Mouse (Mus musculus): ENCODE results near the gene Ttll10. TPM values are rescaled to one million over a fixed set of nuclear protein-coding genes. Genes with fewer than 3 reads are reported as not detected.
A peak's percentile ranks its signal among the peaks of the same experiment; 100 is the strongest.

The Ttll10 gene
- polyA plus RNA-seq, 1 experiment from 2014 or later: 0.31 TPM

- 77% methylated on average over 2 of the region's 2 CpGs for WGBS (ENCODE audit: insufficient replicate concordance)
- no peaks in the 10 kb centered on the region for H3K9me3 ChIP-seq (ENCODE audit: low read length)
These were observed 11.5 kb upstream of the Ttll10 start for GRCm38 (mm10) chr4:156070716-156071115.

DNA sequence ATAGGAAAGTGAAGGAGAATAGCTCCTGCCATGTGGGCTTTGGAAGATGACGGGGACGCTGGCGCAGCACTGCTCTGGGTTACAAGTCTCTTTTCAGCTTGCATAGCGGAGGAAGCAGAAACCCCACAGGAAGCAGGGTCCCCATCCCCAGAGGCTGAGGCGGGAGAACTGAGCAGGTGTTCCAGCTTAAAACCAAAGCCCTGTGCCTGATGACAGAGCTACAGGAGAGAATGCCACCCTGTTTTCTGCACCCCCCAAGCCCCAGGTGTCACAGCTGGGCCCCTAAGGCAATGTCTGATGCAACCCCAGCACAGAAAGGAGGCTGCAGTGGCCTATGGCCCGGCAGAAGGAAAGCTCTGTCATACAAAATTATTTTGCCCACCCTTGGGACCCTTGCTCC is 11.1 kb upstream of the Ttll10 start:
- Histone ChIP-seq H3K4me1 (ENCODE audit: insufficient read depth) (0 out of 2 replicates have a peak, but pooled peaks cover 3% of the 10 kb centered on the region), H3K9ac (replicated peaks) (no peak overlapping the region), H3K36me3 (replicated peaks; ENCODE audit: insufficient read depth, low read length) (no peaks in the 10 kb centered on the region), H3K4me2 (ENCODE audit: low read depth, low read length) (0 out of 2 replicates have a peak overlapping the region, but pooled peaks have one; percentile 7), H3K27ac (ENCODE audit: low read depth) (peak overlapping the region; percentile 76), H3K9me3 (ENCODE audit: low read length) (no peaks in the 10 kb centered on the region), H3K4me3 (ENCODE audit: low read depth, low read length) (no peak overlapping the region), H3K27me3 (ENCODE audit: insufficient read depth, low read length) (no peaks in the 10 kb centered on the region)
- peak; percentile 72 for ATAC-seq
- DNase-seq: peak; percentile 50
- TF ChIP-seq EP300 (IDR thresholded peaks at IDR 0.05; ENCODE audit: low read depth) (no peak), CTCF (IDR thresholded peaks at IDR 0.05; ENCODE audit: low read depth) (no peak)
- 43% methylated on average over 6 of the region's 6 CpGs for WGBS (ENCODE audit: insufficient replicate concordance)

More at GRCm38 (mm10) chr4:156070716-156071115, 11.5 kb upstream of the Ttll10 start:
- Histone ChIP-seq H3K4me1 (ENCODE audit: insufficient read depth) (0 out of 2 replicates have a peak, but pooled peaks cover 3% of the 10 kb centered on the region), H3K27me3 (ENCODE audit: insufficient read depth, low read length) (no peaks in the 10 kb centered on the region), H3K4me3 (ENCODE audit: low read depth, low read length) (no peak overlapping the region), H3K36me3 (replicated peaks; ENCODE audit: insufficient read depth, low read length) (no peaks in the 10 kb centered on the region), H3K9ac (replicated peaks) (no peak overlapping the region), H3K27ac (ENCODE audit: low read depth) (peak overlapping the region; percentile 76), H3K4me2 (ENCODE audit: low read depth, low read length) (no peak overlapping the region)
- peak; percentile 28; the same call in 1 of the 2 replicates for ATAC-seq
- no peak for DNase-seq
- TF ChIP-seq CTCF (IDR thresholded peaks at IDR 0.05; ENCODE audit: low read depth): no peak
- TF ChIP-seq EP300 (IDR thresholded peaks at IDR 0.05; ENCODE audit: low read depth): no peak

- WGBS (ENCODE audit: insufficient replicate concordance): 93% methylated on average over 8 of the region's 8 CpGs
- Histone ChIP-seq H3K4me1 (ENCODE audit: insufficient read depth) (0 out of 2 replicates have a peak, but pooled peaks cover 3% of the 10 kb centered on the region), H3K27me3 (ENCODE audit: insufficient read depth, low read length) (no peaks in the 10 kb centered on the region), H3K27ac (ENCODE audit: low read depth) (peak overlapping the region; percentile 44; the same call in 1 of the 2 replicates), H3K9me3 (ENCODE audit: low read length) (no peaks in the 10 kb centered on the region), H3K4me3 (ENCODE audit: low read depth, low read length) (no peak overlapping the region), H3K36me3 (replicated peaks; ENCODE audit: insufficient read depth, low read length) (no peaks in the 10 kb centered on the region), H3K9ac (replicated peaks) (no peak overlapping the region), H3K4me2 (ENCODE audit: low read depth, low read length) (no peak overlapping the region)
- ATAC-seq (no peak), DNase-seq (no peak)
- TF ChIP-seq EP300 (IDR thresholded peaks at IDR 0.05; ENCODE audit: low read depth) (no peak), CTCF (IDR thresholded peaks at IDR 0.05; ENCODE audit: low read depth) (no peak)
These were observed 10.5 kb upstream of the Ttll10 start for GRCm38 (mm10) chr4:156069701-156070100.

DNA sequence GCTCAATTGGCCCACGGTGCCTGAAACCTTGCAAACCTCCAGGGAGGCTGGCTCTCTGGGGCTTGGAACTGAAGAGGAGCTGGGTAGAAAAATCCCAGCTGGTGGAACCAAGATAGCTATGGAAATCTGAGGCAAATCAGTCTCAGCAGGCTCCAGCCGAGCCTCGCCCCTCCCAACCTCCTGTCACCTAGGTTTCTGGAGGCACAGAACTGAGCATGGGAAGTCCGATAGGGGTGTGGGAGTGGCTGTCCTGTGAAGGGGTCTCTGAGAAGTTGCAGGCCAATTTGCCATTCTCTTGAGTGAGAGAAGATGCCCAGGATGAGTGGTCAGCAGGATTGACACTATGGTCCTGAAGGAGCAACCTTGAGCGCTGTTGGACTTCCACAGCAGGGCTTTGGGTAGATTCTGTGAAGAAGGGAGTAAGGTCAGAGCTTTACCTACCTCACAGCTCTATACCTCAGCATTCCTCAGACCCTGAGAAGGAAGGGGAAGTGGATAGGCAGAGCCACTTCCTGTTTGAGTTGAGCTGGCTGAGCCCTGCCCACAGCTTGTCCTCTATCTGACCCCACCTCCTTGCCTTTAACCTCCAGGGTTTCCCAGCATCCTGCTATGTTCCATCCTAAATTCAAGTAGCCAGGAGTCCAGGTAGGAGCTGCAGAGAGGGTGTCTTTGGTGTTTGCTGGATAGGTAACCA is 8.2 kb upstream of the Ttll10 start:
- no peak for TF ChIP-seq EP300 (IDR thresholded peaks at IDR 0.05; ENCODE audit: low read depth)
- no peak for TF ChIP-seq CTCF (IDR thresholded peaks at IDR 0.05; ENCODE audit: low read depth)
- WGBS (ENCODE audit: insufficient replicate concordance): 45% methylated on average over 5 of the region's 5 CpGs
- H3K4me1 ChIP-seq (ENCODE audit: insufficient read depth): 0 out of 2 replicates have a peak, but pooled peaks cover 3% of the 10 kb centered on the region
- DNase-seq (no peak), ATAC-seq (no peak)
- H3K36me3 ChIP-seq (replicated peaks; ENCODE audit: insufficient read depth, low read length): no peaks in the 10 kb centered on the region
- no peak overlapping the region for H3K9ac ChIP-seq (replicated peaks)
- no peaks in the 10 kb centered on the region for H3K27me3 ChIP-seq (ENCODE audit: insufficient read depth, low read length)
- no peak overlapping the region for H3K4me2 ChIP-seq (ENCODE audit: low read depth, low read length)
- H3K27ac ChIP-seq (ENCODE audit: low read depth): no peak overlapping the region
- H3K4me3 ChIP-seq (ENCODE audit: low read depth, low read length): no peak overlapping the region
- H3K9me3 ChIP-seq (ENCODE audit: low read length): no peaks in the 10 kb centered on the region

DNA sequence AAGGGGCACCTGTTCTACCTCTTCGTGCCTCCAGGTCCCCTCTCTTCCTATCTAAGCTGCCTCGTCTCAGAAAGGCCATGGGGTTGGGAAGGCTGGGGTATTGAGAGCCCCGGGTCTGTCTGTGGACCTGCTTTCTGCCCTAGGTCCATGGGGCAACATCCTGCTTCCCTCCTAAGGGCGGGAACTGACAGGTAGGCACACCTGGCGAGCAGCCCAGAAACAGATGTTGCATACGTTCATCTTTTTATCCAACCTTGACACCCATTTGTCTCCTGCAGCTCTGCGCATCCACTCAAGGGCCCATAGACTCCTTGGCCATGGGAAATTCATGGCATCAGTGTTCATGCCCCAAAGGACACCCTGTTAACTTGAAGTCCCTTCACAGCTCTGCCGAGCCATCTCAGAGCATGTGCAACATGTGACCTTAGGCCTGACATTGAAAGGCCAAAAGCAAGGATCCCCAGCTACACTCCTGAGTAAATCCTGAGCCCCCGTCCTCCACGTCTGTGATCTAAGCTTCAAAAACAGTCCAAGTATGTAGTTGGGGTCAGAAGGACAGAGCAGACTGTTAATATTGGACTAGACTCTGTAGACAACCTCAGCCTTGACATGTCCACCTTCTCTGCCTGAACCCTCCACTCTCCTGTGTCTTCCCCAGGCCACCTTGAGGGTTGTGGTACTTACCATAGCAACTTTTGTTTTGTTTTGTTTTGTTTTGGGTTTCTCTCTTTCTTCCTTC is 6.1 kb upstream of the Ttll10 start:
- 72% methylated on average over 10 of the region's 10 CpGs for WGBS (ENCODE audit: insufficient replicate concordance)
- TF ChIP-seq CTCF (IDR thresholded peaks at IDR 0.05; ENCODE audit: low read depth) (no peak), EP300 (IDR thresholded peaks at IDR 0.05; ENCODE audit: low read depth) (no peak)

DNA sequence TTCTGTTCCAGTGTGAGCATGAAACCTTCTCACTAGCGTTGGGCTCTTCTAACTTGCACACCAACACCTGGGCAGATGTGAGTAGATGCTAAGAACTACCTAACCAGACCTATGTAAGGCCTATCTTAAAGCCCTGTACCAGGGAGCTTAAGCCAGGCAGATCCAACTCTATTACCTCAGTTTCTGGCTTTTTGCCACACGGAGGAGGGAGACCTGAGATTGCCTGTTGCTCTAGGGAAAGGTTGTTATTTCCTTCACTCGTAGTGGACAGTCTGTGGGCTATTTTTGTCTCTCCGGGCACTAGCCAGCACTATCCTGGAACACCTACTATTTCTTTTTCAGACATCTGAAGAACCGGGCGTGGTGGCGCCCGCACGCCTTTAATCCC is 5.3 kb upstream of the Ttll10 start:
- H3K4me2 ChIP-seq (ENCODE audit: low read depth, low read length): no peak overlapping the region
- H3K4me1 ChIP-seq (ENCODE audit: insufficient read depth): 0 out of 2 replicates have a peak, but pooled peaks cover 3% of the 10 kb centered on the region
- DNase-seq (no peak), ATAC-seq (no peak)
- H3K4me3 ChIP-seq (ENCODE audit: low read depth, low read length): no peak overlapping the region
- no peak overlapping the region for H3K9ac ChIP-seq (replicated peaks)
- no peaks in the 10 kb centered on the region for H3K27me3 ChIP-seq (ENCODE audit: insufficient read depth, low read length)
- TF ChIP-seq EP300 (IDR thresholded peaks at IDR 0.05; ENCODE audit: low read depth) (no peak), CTCF (IDR thresholded peaks at IDR 0.05; ENCODE audit: low read depth) (no peak)
- H3K9me3 ChIP-seq (ENCODE audit: low read length): no peaks in the 10 kb centered on the region
- 80% methylated on average over 9 of the region's 9 CpGs for WGBS (ENCODE audit: insufficient replicate concordance)
- no peaks in the 10 kb centered on the region for H3K36me3 ChIP-seq (replicated peaks; ENCODE audit: insufficient read depth, low read length)
- H3K27ac ChIP-seq (ENCODE audit: low read depth): no peak overlapping the region

More for the DNA sequence above, 6.1 kb upstream of the Ttll10 start:
- DNase-seq (no peak), ATAC-seq (no peak)
- Histone ChIP-seq H3K27ac (ENCODE audit: low read depth) (no peak overlapping the region), H3K4me1 (ENCODE audit: insufficient read depth) (0 out of 2 replicates have a peak, but pooled peaks cover 3% of the 10 kb centered on the region), H3K9ac (replicated peaks) (no peak overlapping the region), H3K4me3 (ENCODE audit: low read depth, low read length) (no peak overlapping the region), H3K9me3 (ENCODE audit: low read length) (no peaks in the 10 kb centered on the region), H3K4me2 (ENCODE audit: low read depth, low read length) (no peak overlapping the region), H3K36me3 (replicated peaks; ENCODE audit: insufficient read depth, low read length) (no peaks in the 10 kb centered on the region), H3K27me3 (ENCODE audit: insufficient read depth, low read length) (no peaks in the 10 kb centered on the region)

Measured in liver, postnatal 0 days (tissue).